Mouse (Mus musculus) frontal cortex, postnatal 25 days (tissue): Measurements from ENCODE around the gene Ocln.

Experiments
- DNase-seq, 2 experiments: peaks; one replicate each; pipeline ENCODE4 v3.0.0; 2022; ENCODE audit warnings: low spot score in 2 of 2

Ocln gene

GRCm38 (mm10) chr13:100552369-100553041, at the start of gene Ocln:
Gene Ocln, minus strand, starts transcription at chr13:100552718.
- peak in 1 of 2 experiments; percentile 4 for DNase-seq

GRCm38 (mm10) chr13:100601034-100601433, 48.5 kb upstream of the Ocln start:
- DNase-seq: no peak

- DNase-seq: no peak
Observed at GRCm38 (mm10) chr13:100600317-100600716, 47.8 kb upstream of the Ocln start.

GRCm38 (mm10) chr13:100597284-100597683, 44.8 kb upstream of the Ocln start:
- DNase-seq: no peak

GRCm38 (mm10) chr13:100595552-100595885, 43.0 kb upstream of the Ocln start:
- no peak for DNase-seq

- DNase-seq: no peak
Observed at GRCm38 (mm10) chr13:100594838-100595551, 42.5 kb upstream of the Ocln start.

GRCm38 (mm10) chr13:100594041-100594792, 41.7 kb upstream of the Ocln start:
- no peak for DNase-seq

GRCm38 (mm10) chr13:100588646-100589045, 36.1 kb upstream of the Ocln start:
- DNase-seq: no peak

- DNase-seq: no peak
Observed at GRCm38 (mm10) chr13:100582144-100582543, 29.6 kb upstream of the Ocln start.

GRCm38 (mm10) chr13:100581701-100582100, 29.2 kb upstream of the Ocln start:
- no peak for DNase-seq

GRCm38 (mm10) chr13:100579951-100580350, 27.4 kb upstream of the Ocln start:
- no peak for DNase-seq

GRCm38 (mm10) chr13:100579220-100579619, 26.7 kb upstream of the Ocln start:
- DNase-seq: no peak

- no peak for DNase-seq
Observed at GRCm38 (mm10) chr13:100575950-100576349, 23.4 kb upstream of the Ocln start.

GRCm38 (mm10) chr13:100570713-100571112, 18.2 kb upstream of the Ocln start:
- DNase-seq: no peak

GRCm38 (mm10) chr13:100568359-100568758, 15.8 kb upstream of the Ocln start:
- no peak for DNase-seq

GRCm38 (mm10) chr13:100559449-100559848, 6.9 kb upstream of the Ocln start:
- no peak for DNase-seq

GRCm38 (mm10) chr13:100557011-100557410, 4.5 kb upstream of the Ocln start:
- no peak for DNase-seq

GRCm38 (mm10) chr13:100553042-100553437, 522 bp upstream of the Ocln start:
- DNase-seq: no peak

GRCm38 (mm10) chr13:100552009-100552368, 529 bp downstream of the Ocln start:
- DNase-seq: no peak

- DNase-seq: no peak
Observed at GRCm38 (mm10) chr13:100551371-100552008, 1.0 kb downstream of the Ocln start.

GRCm38 (mm10) chr13:100547269-100547668, 5.2 kb downstream of the Ocln start:
- no peak for DNase-seq

- no peak for DNase-seq
Observed at GRCm38 (mm10) chr13:100545510-100545909, 7.0 kb downstream of the Ocln start.
